Mouse (Mus musculus): ENCODE results near the gene Olfr112.
"Not testable (repeated sequence)": the region's sequence is repeated elsewhere in the genome, so short reads cannot be mapped to it uniquely, and the experiment has no call there.

GRCm38 (mm10) chr17:37524612-37525011 lies 44.6 kb downstream of the Olfr112 start:
- TF ChIP-seq CTCF (conservative IDR thresholded peaks at IDR 0.05; ENCODE audit: low read length); NANOG (IDR thresholded peaks at IDR 0.05; ENCODE audit: borderline replicate concordance, low read length); POU5F1 (IDR thresholded peaks at IDR 0.05; ENCODE audit: borderline replicate concordance, low read length): not testable (repeated sequence)
